Mouse (Mus musculus) kidney, adult 10 weeks (tissue): Measurements from ENCODE around the gene Ttc21a. TPM values are rescaled to one million over a fixed set of nuclear protein-coding genes. Genes with fewer than 3 reads are reported as not detected.

Experiments used
- polyA plus RNA-seq: library from polyadenylated mRNA; stranded (reverse); fragments of 350-450 nt; fragmentation: Illumina TruSeq; extraction: RNeasy Lipid Tissue Mini Kit (QIAGEN cat#74804); gene quantifications from one replicate; pipeline ENCODE4 v1.2.3, GENCODE M21; 2014; ENCODE audit warnings: low read depth, low replicate concordance

Ttc21a gene
- polyA plus RNA-seq = not detected

DNA sequence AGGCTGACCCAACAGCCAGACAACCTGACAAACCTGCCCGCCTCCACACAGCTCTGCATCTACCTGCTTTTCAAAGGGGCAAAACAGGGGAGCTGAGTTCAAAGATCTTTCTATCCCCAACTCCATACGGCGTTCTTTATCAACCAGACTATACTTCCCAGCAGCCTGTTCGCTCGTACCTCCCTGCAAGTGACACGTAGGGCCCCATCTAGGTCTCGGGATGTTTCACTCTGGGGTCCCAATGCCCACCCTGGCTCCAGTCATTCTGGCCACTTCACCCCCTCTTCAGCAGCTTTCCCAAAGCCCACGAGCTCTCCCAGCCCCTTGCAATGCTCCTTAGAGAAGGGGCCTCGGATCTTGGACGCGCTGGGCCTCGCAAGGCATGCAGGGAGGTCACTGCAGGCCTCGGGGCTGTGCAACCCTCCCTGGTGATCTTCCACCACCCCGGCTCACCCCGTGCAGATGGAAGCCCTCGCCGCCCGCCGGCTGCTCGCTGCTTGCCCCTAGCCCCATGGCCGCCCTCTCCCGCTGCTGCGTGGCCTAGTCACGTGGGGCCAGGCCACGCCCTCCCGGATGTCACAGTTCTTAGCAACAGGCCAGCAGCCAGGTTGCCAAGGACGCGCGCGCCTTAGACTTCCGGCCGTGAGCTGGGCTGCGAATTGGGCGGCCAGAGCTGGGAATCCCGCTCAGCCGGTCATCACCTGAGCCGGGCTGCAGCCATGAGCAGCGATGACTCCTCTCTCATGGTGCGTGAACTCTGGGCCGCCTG lies at the start of gene Ttc21a, which contains the start of gene Gorasp1:
Gene Ttc21a (plus strand): TSS at position 602 of the 769 bp plus-strand sequence.
Gene Gorasp1 (minus strand): TSS at position 561 of the 769 bp plus-strand sequence.

DNA sequence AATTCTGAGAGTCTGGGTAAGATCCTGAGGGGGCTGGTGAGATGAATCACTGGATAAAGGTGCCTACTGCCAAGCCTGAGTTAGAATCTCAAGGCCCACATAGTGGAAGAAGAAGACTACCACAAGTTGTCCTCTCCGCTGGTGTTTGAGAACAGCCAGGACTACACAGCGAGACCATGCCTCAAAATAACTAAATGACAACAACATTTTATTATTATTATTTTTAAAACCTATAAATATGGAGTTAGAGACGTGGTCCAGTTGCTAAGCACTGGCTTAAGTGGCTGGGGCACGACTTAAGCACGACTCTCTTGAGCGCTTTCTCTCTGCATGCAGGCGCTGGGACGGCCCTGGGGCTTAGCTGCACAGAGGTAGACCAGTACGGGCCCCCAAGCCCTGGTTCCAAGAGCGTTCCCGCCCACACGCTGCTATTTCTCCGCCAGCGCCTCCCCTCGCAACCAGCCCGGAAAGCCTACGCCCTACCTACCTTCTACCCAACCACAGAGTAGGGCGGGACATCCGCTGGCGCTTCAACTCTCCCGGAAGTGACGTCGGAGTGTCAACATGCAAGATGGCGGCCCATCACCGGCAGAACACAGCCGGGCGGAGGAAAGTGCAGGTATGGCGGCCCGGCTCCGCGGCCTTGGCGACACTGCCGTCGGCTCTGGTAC lies 42.9 kb upstream of the Ttc21a start, which contains the start of gene Wdr48:
Gene Wdr48 (plus strand): TSS at position 540 of the 671 bp plus-strand sequence.

DNA sequence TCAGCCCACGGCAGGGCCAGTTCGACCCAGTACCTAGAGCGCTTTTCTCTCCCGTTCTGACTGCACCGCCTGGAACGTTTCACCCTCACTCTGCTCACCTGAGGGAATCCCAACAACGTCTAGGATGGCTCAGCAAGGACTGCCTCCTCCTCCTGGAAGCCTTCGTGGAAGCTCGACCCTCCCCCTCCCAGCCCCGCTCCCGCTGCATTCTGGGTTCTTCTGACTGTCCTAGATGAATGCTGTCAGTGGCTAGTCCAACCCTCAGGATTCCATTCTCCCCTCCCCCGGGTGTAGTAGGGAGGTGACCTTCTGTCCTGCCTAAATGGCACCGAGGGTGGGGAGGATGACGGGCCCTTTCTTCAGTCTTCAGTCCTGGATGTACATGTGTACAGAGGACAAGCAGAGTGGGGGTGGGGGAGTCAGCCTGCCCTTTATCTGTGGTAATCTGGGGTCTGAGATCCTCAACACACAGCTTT lies 47.2 kb downstream of the Ttc21a start, which contains the start of gene Csrnp1:
Gene Csrnp1 (minus strand): TSS at position 123 of the 476 bp plus-strand sequence.

Other genes with a start within 250 kb of the Ttc21a start
- not detected for gene Scn10a, start 218.3 kb upstream of the Ttc21a start, polyA plus RNA-seq
- gene Scn11a, start 112.2 kb upstream of the Ttc21a start, polyA plus RNA-seq = not detected
- 46.8 TPM for gene Wdr48, start 42.7 kb upstream of the Ttc21a start, polyA plus RNA-seq
- gene Gorasp1, start within 50 bp of the Ttc21a start, polyA plus RNA-seq = 2.5 TPM
- not detected for gene Csrnp1, start 47.1 kb downstream of the Ttc21a start, polyA plus RNA-seq
- not detected for gene Xirp1, start 86.0 kb downstream of the Ttc21a start, polyA plus RNA-seq
- 2.6 TPM for gene Cx3cr1, start 132.3 kb downstream of the Ttc21a start, polyA plus RNA-seq
- gene Ccr8, start 154.5 kb downstream of the Ttc21a start, polyA plus RNA-seq = not detected
- 1.4 TPM for gene Slc25a38, start 172.8 kb downstream of the Ttc21a start, polyA plus RNA-seq
- 115 TPM for gene Rpsa, start 190.1 kb downstream of the Ttc21a start, polyA plus RNA-seq
- not detected for gene Mobp, start 212.1 kb downstream of the Ttc21a start, polyA plus RNA-seq